Mouse (Mus musculus): ENCODE measurements around the gene Pnlip. TPM values are rescaled to one million over a fixed set of nuclear protein-coding genes. Genes with fewer than 3 reads are reported as not detected.

The Pnlip gene
- polyA plus RNA-seq, 1 experiment from 2014 or later: not detected

GRCm38 (mm10) chr19:58662098-58662497 is 9.8 kb downstream of the Pnlip start:
- H3K36me3 ChIP-seq: no peaks in the 10 kb centered on the region
- no peaks in the 10 kb centered on the region for H3K27me3 ChIP-seq
- 60% methylated on average over 4 of the region's 4 CpGs for WGBS
- H3K4me2 ChIP-seq (replicated peaks): no peak overlapping the region
- H3K4me1 ChIP-seq: no peaks in the 10 kb centered on the region
- H3K9me3 ChIP-seq (replicated peaks): no peaks in the 10 kb centered on the region
- no peak overlapping the region for H3K27ac ChIP-seq (replicated peaks)
- no peak for ATAC-seq (ENCODE audit: insufficient number of reproducible peaks, low FRiP score, low TSS enrichment, low read depth)
- H3K4me3 ChIP-seq (replicated peaks): no peak overlapping the region
- no peak overlapping the region for H3K9ac ChIP-seq

DNA sequence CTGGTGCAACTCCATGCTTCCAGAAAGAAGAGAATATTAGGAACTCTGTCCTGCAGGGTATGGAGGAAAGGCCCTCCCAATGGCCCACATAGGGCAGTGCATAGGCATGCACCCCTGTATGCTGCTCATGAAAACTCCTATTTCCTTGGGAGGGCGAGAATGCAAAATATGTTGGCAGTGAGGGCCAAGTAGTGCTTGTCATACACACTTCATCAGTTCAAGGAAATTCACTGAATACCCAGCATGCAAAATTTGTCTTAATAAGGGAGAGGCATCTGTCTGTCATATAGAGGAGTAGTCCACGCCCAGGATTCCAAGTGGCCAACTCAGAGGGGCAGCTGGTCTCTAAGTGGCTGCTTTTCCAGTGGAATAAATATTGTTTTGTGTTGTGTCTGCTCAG is 11.0 kb downstream of the Pnlip start:
- H3K4me1 ChIP-seq: no peaks in the 10 kb centered on the region
- no peak overlapping the region for H3K27ac ChIP-seq (replicated peaks)
- H3K9ac ChIP-seq: no peak overlapping the region
- H3K36me3 ChIP-seq: no peaks in the 10 kb centered on the region
- WGBS: 76% methylated on average over 2 of the region's 2 CpGs
- H3K9me3 ChIP-seq (replicated peaks): no peaks in the 10 kb centered on the region
- no peaks in the 10 kb centered on the region for H3K27me3 ChIP-seq
- no peak for ATAC-seq (ENCODE audit: insufficient number of reproducible peaks, low FRiP score, low TSS enrichment, low read depth)
- H3K4me2 ChIP-seq (replicated peaks): no peak overlapping the region
- H3K4me3 ChIP-seq (replicated peaks): no peak overlapping the region

DNA sequence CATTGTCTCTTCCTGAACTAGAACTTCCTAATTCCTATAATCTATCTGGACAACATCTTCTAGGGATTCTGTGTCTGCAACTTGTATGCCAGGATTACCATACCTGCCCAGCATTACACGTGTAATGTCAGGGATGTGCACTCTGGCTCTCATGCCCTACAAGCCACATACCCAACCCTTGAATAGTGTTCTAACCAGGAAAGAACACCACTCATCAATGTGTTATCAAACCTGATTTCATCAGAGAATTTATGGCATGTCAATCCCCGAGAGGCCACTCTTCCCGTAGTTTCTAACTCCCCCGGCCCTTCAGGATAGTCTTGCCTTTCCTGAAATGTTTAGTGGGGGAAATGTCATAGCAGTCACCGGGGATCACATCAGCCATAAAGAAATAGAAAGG is 12.6 kb downstream of the Pnlip start:
- Histone ChIP-seq H3K4me3 (replicated peaks) (no peak overlapping the region), H3K4me1 (no peaks in the 10 kb centered on the region), H3K9me3 (replicated peaks) (no peaks in the 10 kb centered on the region), H3K36me3 (no peaks in the 10 kb centered on the region), H3K27me3 (no peaks in the 10 kb centered on the region), H3K4me2 (replicated peaks) (no peak overlapping the region), H3K27ac (replicated peaks) (no peak overlapping the region), H3K9ac (no peak overlapping the region)
- WGBS: 80% methylated on average over 5 of the region's 5 CpGs
- no peak for ATAC-seq (ENCODE audit: insufficient number of reproducible peaks, low FRiP score, low TSS enrichment, low read depth)

- Histone ChIP-seq H3K27me3 (no peaks in the 10 kb centered on the region), H3K36me3 (no peaks in the 10 kb centered on the region), H3K4me3 (replicated peaks) (no peak overlapping the region), H3K9ac (no peak overlapping the region), H3K4me2 (replicated peaks) (no peak overlapping the region), H3K27ac (replicated peaks) (no peak overlapping the region), H3K4me1 (no peaks in the 10 kb centered on the region), H3K9me3 (replicated peaks) (no peaks in the 10 kb centered on the region)
- ATAC-seq (ENCODE audit: insufficient number of reproducible peaks, low FRiP score, low TSS enrichment, low read depth): no peak
- WGBS: 48% methylated on average over 2 of the region's 2 CpGs
These were observed 22.3 kb downstream of the Pnlip start for GRCm38 (mm10) chr19:58674644-58675043.

- H3K4me2 ChIP-seq (replicated peaks): no peak overlapping the region
- H3K9me3 ChIP-seq (replicated peaks): no peaks in the 10 kb centered on the region
- H3K4me3 ChIP-seq (replicated peaks): no peak overlapping the region
- ATAC-seq (ENCODE audit: insufficient number of reproducible peaks, low FRiP score, low TSS enrichment, low read depth): no peak
- H3K4me1 ChIP-seq: no peaks in the 10 kb centered on the region
- H3K9ac ChIP-seq: no peak overlapping the region
- H3K27me3 ChIP-seq: no peaks in the 10 kb centered on the region
- WGBS: 44% methylated on average over 8 of the region's 8 CpGs
- no peaks in the 10 kb centered on the region for H3K36me3 ChIP-seq
- no peak overlapping the region for H3K27ac ChIP-seq (replicated peaks)
These were observed 24.8 kb downstream of the Pnlip start for GRCm38 (mm10) chr19:58677117-58677516.

DNA sequence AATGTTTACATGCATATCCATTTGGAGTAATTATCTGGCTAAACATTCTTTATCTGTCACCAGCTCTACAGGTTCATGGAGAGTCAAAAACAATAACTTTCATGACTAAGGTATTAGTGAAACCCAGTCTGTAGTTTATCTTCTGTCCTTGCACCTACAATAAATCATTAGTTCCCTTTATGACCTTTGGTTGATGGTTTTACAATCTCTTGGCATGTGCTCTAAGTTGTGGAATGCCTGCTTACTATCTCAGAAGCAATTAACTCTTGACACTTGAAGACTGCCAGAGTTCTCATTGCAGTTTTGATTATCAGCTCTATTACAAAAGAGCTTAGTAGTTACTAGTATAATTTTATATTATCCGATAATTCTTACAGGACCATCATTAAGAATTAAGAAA is 36.6 kb downstream of the Pnlip start:
- Histone ChIP-seq H3K4me2 (replicated peaks) (no peak overlapping the region), H3K36me3 (no peaks in the 10 kb centered on the region), H3K4me1 (no peaks in the 10 kb centered on the region), H3K27ac (replicated peaks) (no peak overlapping the region), H3K9ac (no peak overlapping the region), H3K9me3 (replicated peaks) (no peaks in the 10 kb centered on the region), H3K4me3 (replicated peaks) (no peak overlapping the region), H3K27me3 (no peaks in the 10 kb centered on the region)
- WGBS: 94% methylated on average over 1 of the region's 1 CpGs
- ATAC-seq (ENCODE audit: insufficient number of reproducible peaks, low FRiP score, low TSS enrichment, low read depth): no peak

DNA sequence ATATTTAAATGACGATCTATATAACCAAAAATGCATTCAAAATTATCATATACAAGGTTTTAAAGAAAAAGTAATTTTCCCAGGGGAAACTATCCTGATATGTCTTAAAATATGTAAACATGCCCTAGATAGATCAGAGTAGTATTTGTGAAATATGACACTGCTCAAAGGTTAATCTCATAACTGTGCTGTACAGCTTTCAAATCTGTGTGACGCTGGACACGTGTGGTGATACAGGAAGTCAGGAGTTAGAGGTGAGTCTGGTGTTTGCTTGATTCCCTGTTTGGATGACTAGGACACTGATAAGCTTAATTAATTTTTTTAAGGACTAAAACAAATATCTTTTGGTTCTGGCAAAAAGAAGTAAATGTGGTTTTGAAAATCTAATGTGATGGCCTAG is 43.0 kb downstream of the Pnlip start:
- Histone ChIP-seq H3K9ac (no peak overlapping the region), H3K36me3 (no peaks in the 10 kb centered on the region), H3K27me3 (no peaks in the 10 kb centered on the region), H3K27ac (replicated peaks) (no peak overlapping the region), H3K4me2 (replicated peaks) (no peak overlapping the region), H3K4me3 (replicated peaks) (no peak overlapping the region), H3K9me3 (replicated peaks) (no peaks in the 10 kb centered on the region), H3K4me1 (no peaks in the 10 kb centered on the region)
- ATAC-seq (ENCODE audit: insufficient number of reproducible peaks, low FRiP score, low TSS enrichment, low read depth): no peak
- 68% methylated on average over 3 of the region's 3 CpGs for WGBS

GRCm38 (mm10) chr19:58696235-58696634 is 43.9 kb downstream of the Pnlip start:
- H3K4me1 ChIP-seq: no peaks in the 10 kb centered on the region
- no peaks in the 10 kb centered on the region for H3K27me3 ChIP-seq
- H3K9ac ChIP-seq: no peak overlapping the region
- H3K36me3 ChIP-seq: no peaks in the 10 kb centered on the region
- no peaks in the 10 kb centered on the region for H3K9me3 ChIP-seq (replicated peaks)
- H3K4me3 ChIP-seq (replicated peaks): no peak overlapping the region
- H3K27ac ChIP-seq (replicated peaks): no peak overlapping the region
- no peak for ATAC-seq (ENCODE audit: insufficient number of reproducible peaks, low FRiP score, low TSS enrichment, low read depth)
- no peak overlapping the region for H3K4me2 ChIP-seq (replicated peaks)
- 68% methylated on average over 2 of the region's 2 CpGs for WGBS

DNA sequence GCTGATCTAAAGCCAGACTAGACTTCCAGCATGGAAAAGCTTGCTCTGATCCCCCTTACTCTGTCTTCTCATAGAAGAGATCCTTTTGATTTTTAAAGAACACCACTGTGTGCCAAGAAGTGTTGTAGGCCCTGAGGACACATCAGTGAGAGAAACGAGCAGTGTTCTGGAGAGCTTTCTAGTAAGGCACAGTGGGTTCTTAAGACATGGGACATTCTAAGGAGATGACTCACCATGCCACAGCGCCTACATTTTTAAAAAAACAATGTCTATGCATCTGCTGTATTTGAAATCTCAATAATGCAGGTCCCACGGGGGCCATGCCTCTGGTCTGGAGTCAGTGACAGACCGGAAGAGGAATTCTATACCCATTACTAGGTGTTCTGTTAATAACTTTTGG is 52.3 kb downstream of the Pnlip start:
- H3K9me3 ChIP-seq (replicated peaks): no peaks in the 10 kb centered on the region
- H3K4me2 ChIP-seq (replicated peaks): no peak overlapping the region
- H3K36me3 ChIP-seq: no peaks in the 10 kb centered on the region
- ATAC-seq (ENCODE audit: insufficient number of reproducible peaks, low FRiP score, low TSS enrichment, low read depth): no peak
- no peaks in the 10 kb centered on the region for H3K27me3 ChIP-seq
- 68% methylated on average over 4 of the region's 4 CpGs for WGBS
- H3K4me1 ChIP-seq: no peaks in the 10 kb centered on the region
- no peak overlapping the region for H3K27ac ChIP-seq (replicated peaks)
- no peak overlapping the region for H3K9ac ChIP-seq
- H3K4me3 ChIP-seq (replicated peaks): no peak overlapping the region

- Histone ChIP-seq H3K4me3 (replicated peaks) (no peak overlapping the region), H3K27me3 (no peaks in the 10 kb centered on the region), H3K9ac (no peak overlapping the region), H3K4me2 (replicated peaks) (no peak overlapping the region), H3K4me1 (no peaks in the 10 kb centered on the region), H3K36me3 (no peaks in the 10 kb centered on the region), H3K27ac (replicated peaks) (no peak overlapping the region), H3K9me3 (replicated peaks) (no peaks in the 10 kb centered on the region)
- no peak for ATAC-seq (ENCODE audit: insufficient number of reproducible peaks, low FRiP score, low TSS enrichment, low read depth)
- WGBS: 69% methylated on average over 3 of the region's 3 CpGs
These were observed 56.3 kb downstream of the Pnlip start for GRCm38 (mm10) chr19:58708611-58709010.

DNA sequence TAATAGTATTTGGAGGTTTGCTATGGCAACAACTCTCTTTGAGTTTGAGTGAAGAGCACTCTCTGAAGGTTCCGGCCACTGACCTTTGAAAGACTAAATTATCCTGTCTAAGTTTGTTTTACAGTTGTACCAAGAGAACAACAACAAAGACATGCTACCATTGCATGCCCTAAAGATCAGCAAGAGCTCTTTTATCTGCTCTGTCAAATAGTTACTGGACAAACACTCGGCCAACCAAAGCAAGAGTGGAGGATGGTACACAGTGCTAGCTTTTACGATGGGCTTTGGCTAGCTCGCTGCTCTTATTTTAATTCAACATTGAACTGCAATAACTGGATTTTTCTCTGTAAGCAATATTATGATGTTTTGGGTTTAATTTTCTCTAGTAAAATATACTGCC is 65.6 kb downstream of the Pnlip start:
- no peaks in the 10 kb centered on the region for H3K27me3 ChIP-seq
- no peak overlapping the region for H3K27ac ChIP-seq (replicated peaks)
- no peaks in the 10 kb centered on the region for H3K9me3 ChIP-seq (replicated peaks)
- H3K4me2 ChIP-seq (replicated peaks): no peak overlapping the region
- H3K4me3 ChIP-seq (replicated peaks): no peak overlapping the region
- no peaks in the 10 kb centered on the region for H3K4me1 ChIP-seq
- ATAC-seq (ENCODE audit: insufficient number of reproducible peaks, low FRiP score, low TSS enrichment, low read depth): no peak
- no peaks in the 10 kb centered on the region for H3K36me3 ChIP-seq
- 91% methylated on average over 4 of the region's 4 CpGs for WGBS
- no peak overlapping the region for H3K9ac ChIP-seq

- Histone ChIP-seq H3K9me3 (replicated peaks) (no peaks in the 10 kb centered on the region), H3K27ac (replicated peaks) (no peak overlapping the region), H3K27me3 (no peaks in the 10 kb centered on the region), H3K4me3 (replicated peaks) (no peak overlapping the region), H3K4me2 (replicated peaks) (no peak overlapping the region), H3K9ac (no peak overlapping the region), H3K36me3 (no peaks in the 10 kb centered on the region), H3K4me1 (no peaks in the 10 kb centered on the region)
- ATAC-seq (ENCODE audit: insufficient number of reproducible peaks, low FRiP score, low TSS enrichment, low read depth): no peak
These were observed 68.1 kb downstream of the Pnlip start for GRCm38 (mm10) chr19:58720439-58720838.
